Mouse (Mus musculus): ENCODE measurements around the gene Dhx35. TPM values are rescaled to one million over a fixed set of nuclear protein-coding genes. Genes with fewer than 3 reads are reported as not detected.

The Dhx35 gene
- 55.5 and 62.7 TPM in 2 replicates for polyA plus RNA-seq (2011; ENCODE audit: insufficient read depth, insufficient read length, low read depth, missing spikeins)

GRCm38 (mm10) chr2:158794494-158795004, at the start of gene Dhx35:
Gene Dhx35, plus strand, starts transcription at chr2:158794807.
- Histone ChIP-seq H3K27me3 (ENCODE audit: control insufficient read depth, insufficient read depth, low read length, poor library complexity, severe bottlenecking) (no peaks in the 10 kb centered on the region), H3K9ac (ENCODE audit: low read depth, poor library complexity, severe bottlenecking) (peak within 1 kb of the TSS; percentile 88), H3K27ac (ENCODE audit: insufficient read depth, low read length) (peak within 1 kb of the TSS; percentile 62), H3K9me3 (replicated peaks; ENCODE audit: control insufficient read depth, insufficient read depth, low read length, poor library complexity, severe bottlenecking) (no peaks in the 10 kb centered on the region), H3K4me1 (ENCODE audit: control insufficient read depth, insufficient read depth, low read length) (no peaks in the 10 kb centered on the region), H3K4me3 (ENCODE audit: low read depth, low read length) (peak within 1 kb of the TSS; percentile 96), H3K36me3 (ENCODE audit: control insufficient read depth, insufficient read depth, low read length, poor library complexity, severe bottlenecking) (no peaks in the 10 kb centered on the region)
- TF ChIP-seq CTCF (IDR thresholded peaks at IDR 0.05; ENCODE audit: low read depth, low read length) = no peak
- peak; percentile 65; the same call in 1 of the 2 replicates for TF ChIP-seq EP300 (IDR thresholded peaks at IDR 0.05; ENCODE audit: insufficient read depth, low read depth, low read length)
- TF ChIP-seq POLR2A (IDR thresholded peaks at IDR 0.05; ENCODE audit: insufficient read depth, low read length) = no peak

GRCm38 (mm10) chr2:158745049-158745482, 49.5 kb upstream of the Dhx35 start:
- TF ChIP-seq CTCF (IDR thresholded peaks at IDR 0.05; ENCODE audit: low read depth, low read length) = peak; percentile 4
- TF ChIP-seq POLR2A (IDR thresholded peaks at IDR 0.05; ENCODE audit: insufficient read depth, low read length) = no peak
- Histone ChIP-seq H3K4me3 (ENCODE audit: low read depth, low read length) (no peak overlapping the region), H3K27ac (ENCODE audit: insufficient read depth, low read length) (no peak overlapping the region), H3K9ac (ENCODE audit: low read depth, poor library complexity, severe bottlenecking) (no peak overlapping the region), H3K27me3 (ENCODE audit: control insufficient read depth, insufficient read depth, low read length, poor library complexity, severe bottlenecking) (no peaks in the 10 kb centered on the region), H3K9me3 (replicated peaks; ENCODE audit: control insufficient read depth, insufficient read depth, low read length, poor library complexity, severe bottlenecking) (no peaks in the 10 kb centered on the region), H3K36me3 (ENCODE audit: control insufficient read depth, insufficient read depth, low read length, poor library complexity, severe bottlenecking) (no peaks in the 10 kb centered on the region), H3K4me1 (ENCODE audit: control insufficient read depth, insufficient read depth, low read length) (no peaks in the 10 kb centered on the region)

GRCm38 (mm10) chr2:158746164-158746563, 48.4 kb upstream of the Dhx35 start:
- no peaks in the 10 kb centered on the region for H3K4me1 ChIP-seq (ENCODE audit: control insufficient read depth, insufficient read depth, low read length)
- H3K9me3 ChIP-seq (replicated peaks; ENCODE audit: control insufficient read depth, insufficient read depth, low read length, poor library complexity, severe bottlenecking) = no peaks in the 10 kb centered on the region
- no peaks in the 10 kb centered on the region for H3K36me3 ChIP-seq (ENCODE audit: control insufficient read depth, insufficient read depth, low read length, poor library complexity, severe bottlenecking)
- H3K27me3 ChIP-seq (ENCODE audit: control insufficient read depth, insufficient read depth, low read length, poor library complexity, severe bottlenecking) = no peaks in the 10 kb centered on the region
- no peak overlapping the region for H3K9ac ChIP-seq (ENCODE audit: low read depth, poor library complexity, severe bottlenecking)
- TF ChIP-seq CTCF (IDR thresholded peaks at IDR 0.05; ENCODE audit: low read depth, low read length) = no peak
- no peak for TF ChIP-seq EP300 (IDR thresholded peaks at IDR 0.05; ENCODE audit: insufficient read depth, low read depth, low read length)
- TF ChIP-seq POLR2A (IDR thresholded peaks at IDR 0.05; ENCODE audit: insufficient read depth, low read length) = no peak
- H3K27ac ChIP-seq (ENCODE audit: insufficient read depth, low read length) = no peak overlapping the region
- H3K4me3 ChIP-seq (ENCODE audit: low read depth, low read length) = no peak overlapping the region

- no peak for TF ChIP-seq POLR2A (IDR thresholded peaks at IDR 0.05; ENCODE audit: insufficient read depth, low read length)
- TF ChIP-seq CTCF (IDR thresholded peaks at IDR 0.05; ENCODE audit: low read depth, low read length) = no peak
- TF ChIP-seq EP300 (IDR thresholded peaks at IDR 0.05; ENCODE audit: insufficient read depth, low read depth, low read length) = no peak
- no peaks in the 10 kb centered on the region for H3K27me3 ChIP-seq (ENCODE audit: control insufficient read depth, insufficient read depth, low read length, poor library complexity, severe bottlenecking)
- H3K4me3 ChIP-seq (ENCODE audit: low read depth, low read length) = no peak overlapping the region
- no peak overlapping the region for H3K9ac ChIP-seq (ENCODE audit: low read depth, poor library complexity, severe bottlenecking)
- no peak overlapping the region for H3K27ac ChIP-seq (ENCODE audit: insufficient read depth, low read length)
- H3K4me1 ChIP-seq (ENCODE audit: control insufficient read depth, insufficient read depth, low read length) = no peaks in the 10 kb centered on the region
- no peaks in the 10 kb centered on the region for H3K36me3 ChIP-seq (ENCODE audit: control insufficient read depth, insufficient read depth, low read length, poor library complexity, severe bottlenecking)
- no peaks in the 10 kb centered on the region for H3K9me3 ChIP-seq (replicated peaks; ENCODE audit: control insufficient read depth, insufficient read depth, low read length, poor library complexity, severe bottlenecking)
Observed at GRCm38 (mm10) chr2:158749366-158749765, 45.2 kb upstream of the Dhx35 start.

- Histone ChIP-seq H3K4me3 (ENCODE audit: low read depth, low read length) (no peak overlapping the region), H3K9ac (ENCODE audit: low read depth, poor library complexity, severe bottlenecking) (no peak overlapping the region), H3K4me1 (ENCODE audit: control insufficient read depth, insufficient read depth, low read length) (no peaks in the 10 kb centered on the region), H3K27me3 (ENCODE audit: control insufficient read depth, insufficient read depth, low read length, poor library complexity, severe bottlenecking) (no peaks in the 10 kb centered on the region), H3K36me3 (ENCODE audit: control insufficient read depth, insufficient read depth, low read length, poor library complexity, severe bottlenecking) (no peaks in the 10 kb centered on the region), H3K9me3 (replicated peaks; ENCODE audit: control insufficient read depth, insufficient read depth, low read length, poor library complexity, severe bottlenecking) (no peaks in the 10 kb centered on the region), H3K27ac (ENCODE audit: insufficient read depth, low read length) (no peak overlapping the region)
- TF ChIP-seq EP300 (IDR thresholded peaks at IDR 0.05; ENCODE audit: insufficient read depth, low read depth, low read length) (no peak), CTCF (IDR thresholded peaks at IDR 0.05; ENCODE audit: low read depth, low read length) (no peak), POLR2A (IDR thresholded peaks at IDR 0.05; ENCODE audit: insufficient read depth, low read length) (no peak)
Observed at GRCm38 (mm10) chr2:158760231-158760630, 34.4 kb upstream of the Dhx35 start.

- Histone ChIP-seq H3K4me3 (ENCODE audit: low read depth, low read length) (no peak overlapping the region), H3K36me3 (ENCODE audit: control insufficient read depth, insufficient read depth, low read length, poor library complexity, severe bottlenecking) (no peaks in the 10 kb centered on the region), H3K9me3 (replicated peaks; ENCODE audit: control insufficient read depth, insufficient read depth, low read length, poor library complexity, severe bottlenecking) (no peaks in the 10 kb centered on the region), H3K9ac (ENCODE audit: low read depth, poor library complexity, severe bottlenecking) (no peak overlapping the region), H3K4me1 (ENCODE audit: control insufficient read depth, insufficient read depth, low read length) (no peaks in the 10 kb centered on the region), H3K27me3 (ENCODE audit: control insufficient read depth, insufficient read depth, low read length, poor library complexity, severe bottlenecking) (no peaks in the 10 kb centered on the region), H3K27ac (ENCODE audit: insufficient read depth, low read length) (no peak overlapping the region)
- TF ChIP-seq CTCF (IDR thresholded peaks at IDR 0.05; ENCODE audit: low read depth, low read length) = no peak
Observed at GRCm38 (mm10) chr2:158762339-158762738, 32.3 kb upstream of the Dhx35 start.

All from ES-Bruce4 (cell line).